Mouse (Mus musculus) T-cell, adult 2 months (primary cell): ENCODE measurements around the gene Ppp4r3a.

Experiments used
- DNase-seq: peaks from one replicate; pipeline ENCODE4 v3.0.0; 2022; ENCODE audit warnings: low spot score

Ppp4r3a gene

DNA sequence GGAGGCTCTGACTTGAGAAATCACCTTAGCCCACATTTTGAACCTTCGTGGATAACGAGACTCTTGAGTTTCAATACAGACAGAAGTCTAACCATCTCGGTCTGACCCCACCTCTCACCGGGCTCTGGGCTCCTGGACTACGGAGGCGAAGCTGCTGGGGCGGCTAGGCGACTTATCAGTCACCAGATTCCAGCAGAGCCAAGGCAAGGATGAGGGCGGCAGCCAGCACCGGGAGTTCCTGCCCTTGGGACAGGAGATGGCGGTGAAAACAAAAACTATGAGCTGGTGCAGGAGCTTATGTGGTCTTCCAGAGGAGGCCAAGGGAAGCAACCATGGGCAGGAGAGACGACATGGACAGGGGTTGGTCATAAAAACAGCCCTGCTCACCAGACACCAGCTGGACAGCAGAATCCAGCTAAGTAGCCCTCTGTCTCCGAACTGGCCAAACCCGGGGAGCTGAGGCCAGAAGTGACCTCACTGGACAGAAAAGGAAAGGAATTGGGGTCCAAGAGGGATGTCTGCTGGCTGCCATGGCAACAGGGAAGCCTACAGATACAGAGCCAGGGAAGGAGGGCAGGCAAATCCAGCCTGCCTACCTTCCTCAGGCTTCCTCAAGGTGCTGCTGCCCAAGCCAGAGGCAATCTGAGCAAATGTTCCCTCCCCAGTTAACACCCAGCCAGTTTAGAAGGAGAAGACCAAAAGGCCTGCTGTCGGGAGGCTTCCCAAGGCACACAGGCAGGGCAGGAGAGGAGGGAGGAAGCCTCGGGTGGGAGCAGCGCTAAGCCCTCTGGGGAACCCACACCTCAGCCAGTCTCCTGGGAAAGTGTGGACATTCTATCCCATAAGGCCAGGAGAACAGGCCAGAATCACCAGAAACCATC is 71.1 kb downstream of the Ppp4r3a start:
- DNase-seq: no peak

DNA sequence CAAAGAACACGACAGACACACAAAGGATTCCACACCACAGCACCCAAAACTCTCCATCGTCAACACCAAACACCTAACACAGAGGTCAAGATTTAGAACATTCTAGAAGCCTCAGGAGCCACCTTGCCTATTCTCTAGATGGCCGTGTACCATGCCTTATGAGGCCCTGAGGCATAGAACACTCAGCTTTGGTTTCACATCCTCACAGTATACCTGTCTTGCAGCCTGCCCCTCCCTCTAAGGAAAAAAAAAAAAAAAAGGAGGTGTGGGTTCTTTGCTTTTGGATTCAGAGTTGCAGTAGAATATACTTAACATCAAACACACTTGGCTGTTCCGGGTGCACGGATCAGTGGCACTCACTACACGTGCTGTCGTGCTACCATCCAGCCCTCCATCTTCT is 72.5 kb downstream of the Ppp4r3a start:
- no peak for DNase-seq

DNA sequence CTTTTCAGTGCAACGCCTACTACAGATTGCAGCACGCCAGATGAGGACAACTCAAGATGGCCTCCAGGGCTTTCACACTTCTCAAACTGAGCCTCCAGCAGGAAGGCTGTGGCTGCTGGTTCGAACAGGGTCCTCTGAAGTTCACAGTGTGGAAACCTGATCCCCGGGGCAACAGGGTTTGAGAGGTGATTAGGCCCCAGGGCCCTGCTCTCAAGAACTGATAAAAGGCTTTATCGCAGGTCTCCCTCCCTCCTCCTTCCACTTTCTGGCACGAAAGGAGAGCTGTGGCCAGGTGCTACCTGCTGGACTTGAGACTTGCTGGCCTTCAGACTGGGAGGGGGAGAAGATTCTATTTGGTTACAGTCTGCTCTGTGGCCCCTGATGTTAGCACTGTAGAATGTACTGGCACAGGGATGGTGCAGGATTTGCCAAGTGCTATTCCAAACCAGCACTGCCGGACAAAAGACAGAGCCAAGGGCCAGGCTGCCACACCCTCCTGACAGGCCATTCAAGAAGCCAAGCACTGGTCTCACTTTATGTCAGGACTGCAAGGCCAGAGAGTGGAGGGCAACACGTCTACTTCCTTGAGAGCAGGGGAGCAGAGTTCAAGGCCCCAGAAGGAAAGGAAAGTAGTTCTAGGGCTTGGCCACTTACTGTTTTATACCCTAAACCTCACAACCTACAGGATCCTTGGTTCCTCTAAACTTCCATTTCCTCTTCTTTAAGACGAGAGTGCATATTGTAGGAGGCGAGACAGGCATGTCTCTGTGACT is 73.2 kb downstream of the Ppp4r3a start:
- DNase-seq: no peak

DNA sequence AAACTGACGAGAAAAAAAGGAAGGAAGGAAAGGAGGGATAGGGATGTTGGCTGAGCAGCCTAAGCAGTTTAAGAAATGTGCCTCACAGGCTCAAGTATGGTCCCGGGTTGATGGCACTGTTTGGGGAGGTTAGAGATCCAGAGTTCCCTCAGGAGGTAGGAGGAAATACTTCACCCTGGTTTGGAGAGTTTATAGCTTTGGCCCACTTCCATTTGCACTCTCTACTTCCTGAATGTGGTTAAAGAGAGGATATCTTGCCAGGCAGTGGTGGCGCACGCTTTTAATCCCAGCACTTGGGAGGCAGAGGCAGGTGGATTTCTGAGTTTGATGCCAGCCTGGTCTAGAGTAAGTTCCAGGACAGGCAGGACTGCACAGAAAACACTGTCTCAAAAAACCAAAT is 74.3 kb downstream of the Ppp4r3a start:
- DNase-seq: no peak

DNA sequence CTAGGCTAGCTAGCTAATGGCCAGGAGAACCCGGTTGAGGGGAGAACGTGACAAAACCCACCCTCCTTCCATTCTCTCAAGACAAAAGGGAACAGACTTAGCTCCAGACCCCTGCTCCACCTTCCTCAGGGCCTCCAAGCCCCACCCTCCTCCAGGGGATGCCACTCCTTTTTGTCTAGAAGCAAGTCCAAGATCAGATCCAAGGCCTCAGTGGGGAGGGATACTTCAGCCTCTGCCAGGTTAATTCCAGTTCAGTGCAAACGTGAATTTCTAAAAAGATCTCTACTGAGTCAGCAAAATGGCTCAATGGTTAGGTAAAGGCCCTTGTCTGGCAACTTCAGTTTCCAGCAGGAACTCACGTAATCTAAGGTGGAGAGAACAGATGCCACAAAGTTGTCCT is 74.9 kb downstream of the Ppp4r3a start:
- DNase-seq: no peak

DNA sequence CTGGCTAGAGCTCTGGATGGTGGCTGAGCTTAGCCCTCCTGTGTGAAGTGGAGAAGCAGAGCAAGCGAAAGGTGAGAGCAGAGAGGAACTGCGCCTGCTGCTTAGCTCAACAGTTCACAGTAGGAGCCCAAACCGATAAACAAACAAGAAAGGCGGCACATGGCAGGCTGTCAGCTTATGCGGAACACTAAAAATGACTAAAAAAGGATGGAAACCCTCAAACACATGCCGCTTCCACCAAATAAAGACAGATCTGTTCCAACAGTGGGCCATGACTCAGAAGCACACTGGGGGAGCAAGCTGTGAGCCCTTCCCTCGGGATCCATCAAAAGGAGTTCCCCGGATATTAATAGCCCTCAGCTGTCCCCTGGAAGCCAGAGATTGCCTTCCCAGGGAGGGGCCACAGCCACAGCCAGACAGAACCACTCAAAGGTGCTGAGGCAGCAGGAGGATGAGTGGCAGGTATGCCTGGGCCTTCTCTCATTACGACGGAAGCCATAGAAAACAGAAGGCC is 75.5 kb downstream of the Ppp4r3a start:
- peak; percentile 51 for DNase-seq

DNA sequence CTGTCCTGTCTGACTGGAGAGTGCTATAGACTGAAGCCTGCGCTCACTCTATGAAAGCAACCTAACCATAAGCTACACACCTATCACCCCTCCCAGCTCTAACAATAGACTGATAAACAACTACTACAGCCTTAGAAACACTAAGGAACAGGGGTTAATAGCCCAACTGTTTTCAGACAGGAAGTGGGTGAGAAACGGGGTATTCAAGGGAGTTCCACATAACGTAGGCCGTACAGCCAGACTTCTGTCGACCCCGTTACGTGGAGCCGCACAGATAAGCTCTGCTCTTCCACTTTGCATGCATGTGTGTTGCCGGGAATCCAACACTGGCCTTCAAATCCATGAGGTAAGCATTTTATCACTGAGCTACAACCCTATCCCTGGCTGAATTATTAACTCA is 76.1 kb downstream of the Ppp4r3a start:
- no peak for DNase-seq

DNA sequence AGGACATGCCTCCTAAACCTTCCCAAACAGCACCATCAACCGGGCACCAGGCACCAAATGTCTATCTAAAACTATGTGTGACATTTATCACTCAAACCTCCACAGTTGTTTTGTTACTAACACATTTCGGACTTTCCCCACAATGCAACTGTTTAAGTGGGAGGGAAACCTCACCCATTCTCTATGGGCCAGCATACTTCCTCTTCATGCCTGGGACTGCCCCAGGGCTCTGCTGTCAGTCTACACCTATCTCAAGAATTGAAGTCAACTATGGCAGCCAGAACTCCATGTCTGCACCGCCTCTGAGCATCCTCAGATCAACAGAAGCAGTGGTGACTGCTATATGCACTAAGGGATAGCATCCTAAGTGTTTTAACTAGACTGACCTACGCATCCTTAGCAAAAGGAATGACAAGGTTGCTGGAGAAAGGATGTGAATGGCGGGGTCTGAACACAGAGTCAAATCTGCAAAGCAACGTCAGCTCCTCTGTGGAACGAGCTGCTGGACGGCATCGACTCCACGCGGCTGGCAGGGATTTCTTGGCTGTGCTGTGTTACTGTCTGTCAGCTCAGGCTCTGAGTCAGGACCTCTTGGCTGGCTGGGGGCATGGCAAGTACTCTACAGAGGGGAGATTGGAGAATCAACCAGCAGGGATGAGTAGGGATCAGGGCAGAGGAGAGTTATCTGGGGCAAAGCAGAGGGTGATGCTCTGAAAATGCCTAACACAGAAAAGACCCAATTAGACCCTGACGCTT is 77.7 kb downstream of the Ppp4r3a start:
- peak; percentile 53 for DNase-seq

DNA sequence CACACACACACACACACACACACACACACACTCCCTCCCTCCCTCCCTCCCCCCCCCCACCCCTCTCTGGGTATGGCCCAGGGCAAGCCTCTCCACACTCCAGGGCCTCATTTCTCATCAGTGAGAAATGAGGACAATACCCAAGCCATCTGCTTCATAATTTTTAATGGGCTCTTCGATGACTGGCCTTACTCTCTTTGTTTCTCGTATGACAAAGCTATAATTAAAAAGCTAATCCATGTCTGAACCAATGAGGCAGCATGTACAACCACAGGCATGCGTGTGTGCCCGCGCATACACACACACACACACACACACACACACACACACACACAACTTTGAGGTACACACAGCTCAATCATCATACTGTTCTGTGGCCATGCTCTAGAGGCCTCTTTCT is 78.5 kb downstream of the Ppp4r3a start:
- no peak for DNase-seq

DNA sequence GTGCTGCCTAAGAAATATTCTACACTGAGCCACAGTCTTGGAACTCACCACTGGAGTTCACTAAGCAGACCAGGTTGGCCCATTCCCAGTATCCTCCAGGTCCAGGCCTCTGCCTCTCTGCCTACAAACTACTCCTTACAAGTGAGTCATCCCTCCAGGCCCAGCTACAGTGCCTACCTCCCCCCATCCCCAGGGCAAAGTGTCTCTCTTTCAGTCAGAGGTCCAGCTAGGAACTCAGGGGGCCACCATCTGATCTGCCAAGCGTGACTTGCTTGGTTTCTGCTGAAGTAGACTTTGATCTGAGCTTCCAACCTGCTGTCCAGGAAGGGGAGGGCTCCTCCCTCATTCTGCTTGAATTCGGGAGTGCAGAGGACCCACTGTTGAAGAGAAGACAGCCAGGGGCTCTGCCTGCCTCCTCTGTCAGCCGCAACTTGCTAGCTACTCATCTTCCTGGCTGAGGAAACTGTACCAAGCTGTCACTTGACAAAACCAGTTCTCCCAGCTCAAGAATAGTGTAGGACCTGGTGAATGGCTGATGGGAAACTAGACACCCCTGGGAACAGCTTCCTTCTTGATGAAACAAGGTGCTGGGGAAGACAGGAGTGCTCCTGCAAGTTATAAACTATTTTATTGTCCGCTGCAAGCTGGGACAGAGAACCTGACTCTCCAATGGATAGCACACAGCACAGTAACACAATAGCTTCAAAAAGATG is 80.5 kb downstream of the Ppp4r3a start:
- no peak for DNase-seq

DNA sequence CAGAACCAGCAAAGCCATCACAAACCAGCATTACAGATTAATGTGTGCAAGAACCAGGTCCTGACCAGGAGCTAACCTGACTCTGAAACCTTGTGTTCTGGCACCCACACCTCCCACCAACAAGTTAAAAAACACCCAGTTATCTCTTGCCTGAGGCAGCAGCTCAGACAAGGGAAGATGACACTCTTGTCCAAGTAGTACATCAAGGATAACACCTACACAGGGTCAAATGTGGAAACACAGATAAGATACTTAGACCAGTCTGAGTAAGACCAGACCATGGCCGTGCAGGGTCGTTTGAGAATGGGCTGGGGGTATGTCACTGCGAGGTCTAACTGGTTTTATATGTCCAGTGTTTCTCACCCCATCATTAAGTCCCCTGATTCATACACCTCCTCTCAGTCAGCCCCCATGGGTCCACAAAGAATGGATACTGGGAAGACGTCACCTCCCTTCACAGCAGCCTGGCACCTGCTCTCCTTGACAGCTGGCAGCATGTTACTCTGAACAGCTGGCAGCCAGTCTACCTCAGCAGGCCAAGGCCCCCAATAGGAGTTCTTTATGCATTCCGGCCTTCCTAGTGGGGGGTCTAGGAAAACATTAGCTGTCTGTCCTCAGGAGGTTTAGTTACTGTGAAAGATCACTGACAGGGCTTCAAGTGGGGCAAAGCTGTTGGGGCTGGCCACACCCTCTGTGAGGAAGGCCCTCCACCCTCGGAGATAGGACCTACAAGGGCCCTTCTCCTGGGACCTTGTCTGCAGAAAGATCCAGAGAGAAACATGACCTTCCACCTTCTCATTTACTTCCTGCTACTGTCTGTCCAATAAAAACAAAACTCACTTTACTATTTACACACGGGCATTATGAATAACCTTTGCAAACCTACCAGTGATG is 84.2 kb downstream of the Ppp4r3a start:
- DNase-seq: no peak

DNA sequence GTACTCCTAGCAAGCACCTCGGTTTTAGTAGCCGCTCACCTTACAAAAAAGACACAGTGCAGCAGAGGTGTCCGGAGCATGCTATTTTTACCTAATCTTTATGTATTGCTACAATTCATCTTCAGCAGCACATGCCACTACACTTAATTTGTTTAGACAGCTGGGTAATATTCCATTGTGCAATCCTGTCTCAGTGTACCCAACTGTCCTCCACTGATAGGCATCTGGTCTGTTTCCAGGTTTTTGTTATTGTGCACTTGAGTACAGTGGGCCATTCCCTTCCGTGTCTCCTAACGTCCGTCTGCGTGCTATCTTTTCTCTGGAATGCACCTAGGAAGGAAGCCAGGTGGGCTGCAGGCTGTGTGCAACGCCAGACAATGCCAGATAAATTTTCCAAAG is 84.9 kb downstream of the Ppp4r3a start:
- DNase-seq: no peak

DNA sequence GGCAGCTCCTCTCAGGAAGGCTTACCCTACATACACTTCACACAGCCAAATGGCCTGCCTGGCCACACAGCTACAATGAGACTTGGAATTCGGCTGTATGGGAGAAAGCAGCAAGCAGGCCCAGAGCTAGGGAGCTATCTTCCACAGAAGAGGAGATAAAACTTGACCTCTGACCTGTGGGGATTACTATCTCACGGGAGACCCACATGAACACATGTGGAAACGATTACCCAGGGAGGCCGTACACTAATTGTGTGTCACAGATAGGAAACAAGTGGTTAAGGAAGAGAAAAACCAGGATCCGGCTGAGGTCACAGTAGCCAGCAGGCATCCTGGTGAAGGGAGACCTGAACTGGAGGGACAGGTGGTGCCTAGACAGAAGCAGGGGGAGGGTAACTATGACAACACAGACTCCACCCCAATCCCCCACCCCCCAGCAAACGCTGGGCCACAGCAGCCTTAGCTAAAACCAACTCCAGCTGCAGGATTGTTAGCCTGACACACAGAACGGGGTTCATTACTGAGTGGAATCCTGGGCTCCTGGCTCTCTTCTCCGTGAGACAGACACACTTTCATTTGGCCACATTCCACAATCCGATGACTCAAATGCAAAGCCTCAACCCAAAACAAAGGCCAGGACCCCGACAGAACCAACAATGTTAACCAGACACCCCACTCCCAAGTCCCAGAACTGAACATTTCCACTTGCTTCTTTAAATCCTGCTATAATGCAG is 85.5 kb downstream of the Ppp4r3a start:
- DNase-seq: no peak

DNA sequence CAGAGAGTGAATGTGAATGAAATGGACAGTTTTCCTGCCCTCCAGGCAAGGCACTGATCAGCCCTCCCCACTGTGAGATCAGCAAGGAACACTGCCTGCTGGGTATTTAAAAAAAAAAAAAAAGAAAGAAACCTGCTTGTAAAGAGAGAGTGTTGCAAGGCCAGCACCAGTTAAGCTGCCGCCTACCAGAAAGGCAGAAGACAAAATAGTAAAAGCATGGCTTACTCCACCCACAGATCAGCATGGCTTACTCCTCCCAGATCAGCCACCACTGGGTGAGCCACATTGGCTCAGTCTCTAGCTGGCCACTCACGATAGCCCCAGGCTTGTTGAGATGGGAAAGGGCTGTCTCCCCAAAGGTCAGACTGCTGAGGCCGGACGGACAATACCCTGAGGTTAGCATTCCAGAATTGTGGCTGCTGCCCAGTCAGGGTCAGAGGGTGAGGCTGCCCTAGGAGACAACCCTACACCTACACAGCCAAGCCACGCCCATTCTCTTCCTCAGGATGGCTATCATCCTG is 87.1 kb downstream of the Ppp4r3a start:
- no peak for DNase-seq

DNA sequence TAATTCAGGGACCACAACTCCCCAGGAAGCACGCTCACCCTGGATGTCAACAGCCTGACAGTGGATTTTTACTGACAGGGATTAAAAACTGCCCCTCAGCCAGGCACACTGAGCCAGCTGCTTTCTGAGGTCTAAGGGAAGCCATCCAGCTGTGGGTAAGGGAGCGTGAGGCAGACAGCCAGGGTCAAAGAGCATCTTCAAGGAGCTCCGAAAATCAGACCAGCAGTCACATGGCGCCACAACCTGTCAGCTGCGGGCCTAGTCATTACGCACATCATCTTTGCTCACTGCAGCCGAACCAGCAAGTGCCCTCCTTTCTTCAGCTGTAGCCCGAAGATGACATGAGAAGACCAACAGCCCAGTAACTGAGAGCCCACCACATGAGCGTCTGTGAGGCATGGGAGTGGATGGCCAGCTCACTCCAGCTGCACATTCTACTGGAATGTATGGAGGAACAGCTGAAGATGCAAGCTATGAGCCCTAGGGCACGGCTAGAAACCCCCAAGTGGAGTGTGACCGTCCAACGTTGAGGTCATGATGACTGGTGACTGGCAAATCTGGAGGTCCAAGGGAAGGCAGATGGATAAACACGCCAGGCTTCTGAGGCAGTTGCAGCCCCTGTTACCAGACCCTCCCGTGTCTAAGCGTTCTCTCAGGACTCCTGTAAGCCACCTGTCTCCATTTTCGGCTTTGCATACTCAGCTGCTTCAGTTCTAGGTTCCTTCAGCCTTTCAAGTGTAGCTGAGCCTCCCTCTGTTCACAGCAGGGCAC is 87.7 kb downstream of the Ppp4r3a start:
- no peak for DNase-seq

DNA sequence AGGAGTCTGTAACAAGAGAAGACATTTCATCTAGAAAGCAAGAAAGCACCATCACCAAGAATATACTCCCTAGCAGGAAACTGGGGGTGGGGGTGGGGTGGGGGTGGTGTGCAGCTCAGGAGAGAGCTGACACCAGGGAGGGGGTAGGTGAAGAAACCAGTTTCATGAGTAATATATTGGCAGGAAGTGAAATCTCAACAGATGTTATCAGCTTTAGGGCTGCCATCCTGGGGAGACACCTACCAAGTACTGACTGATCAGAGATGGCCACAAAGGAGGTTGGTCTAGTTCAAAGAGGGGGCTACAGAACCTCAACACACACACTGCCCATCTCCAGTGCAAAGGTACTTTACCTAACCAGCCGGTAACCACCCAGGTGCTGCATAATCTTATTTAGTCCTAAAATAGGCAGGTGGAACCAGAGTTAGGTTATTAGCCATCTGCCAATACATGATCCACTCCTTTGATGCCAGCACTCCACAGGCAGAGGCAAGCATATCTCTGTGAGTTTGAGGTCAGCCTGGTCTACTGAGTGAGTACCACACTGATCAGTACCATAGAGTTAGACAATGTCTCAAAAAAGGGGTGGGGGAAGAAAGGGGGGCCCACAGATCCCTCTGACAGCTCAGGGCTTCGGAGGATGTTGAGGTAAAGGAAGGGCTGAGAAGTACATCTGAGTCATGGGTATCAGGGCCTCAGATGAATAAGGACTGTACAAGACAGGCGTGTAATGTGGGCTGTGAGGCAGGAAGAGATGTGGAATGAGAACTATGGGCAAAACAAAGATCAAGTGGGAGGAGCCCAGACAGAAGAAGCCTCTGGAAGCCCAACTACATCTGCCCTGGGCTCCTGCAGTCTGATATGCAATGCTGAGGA is 89.1 kb downstream of the Ppp4r3a start:
- DNase-seq: peak; percentile 77

DNA sequence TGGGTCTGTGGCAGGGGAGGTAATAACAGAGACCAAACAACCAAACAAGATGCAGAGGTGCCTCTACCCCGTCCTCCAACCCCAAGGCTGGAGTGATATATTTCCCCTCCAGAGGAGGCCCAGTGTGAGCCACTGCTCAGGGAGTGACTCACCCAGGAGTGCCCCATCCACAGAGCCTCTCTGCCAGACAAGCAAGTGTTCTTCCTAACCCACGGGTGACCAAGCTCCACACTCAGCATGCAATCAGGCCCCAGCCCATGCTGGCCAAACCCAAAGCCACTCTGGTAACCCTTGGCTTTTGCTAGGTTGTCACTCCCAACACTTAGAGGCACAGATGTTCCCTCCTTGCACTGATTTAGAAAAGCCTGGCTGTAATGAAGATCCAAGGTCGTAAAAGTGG is 90.4 kb downstream of the Ppp4r3a start:
- no peak for DNase-seq

DNA sequence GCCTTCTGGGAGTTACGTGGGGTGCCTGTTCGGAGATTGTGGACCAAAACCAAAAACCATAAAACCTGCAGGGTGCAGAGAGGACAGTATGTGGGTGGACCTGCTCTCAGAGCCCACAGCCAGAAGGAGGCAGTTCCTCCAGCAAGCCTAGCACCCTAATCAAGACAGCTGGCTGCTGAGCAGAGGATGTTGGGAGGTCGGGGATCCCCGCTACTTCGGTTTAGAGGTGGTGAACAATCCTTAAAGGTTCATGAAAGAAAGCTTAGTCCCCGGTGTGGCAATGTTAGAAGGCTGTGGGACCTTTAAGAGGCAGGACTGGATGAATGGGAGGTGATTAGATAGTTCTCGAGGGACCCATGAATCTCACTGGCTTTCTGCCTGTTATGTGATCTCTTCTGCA is 91.0 kb downstream of the Ppp4r3a start:
- DNase-seq: no peak
